Mouse (Mus musculus) hindbrain, embryonic 10.5 days (tissue): ENCODE data around the gene Def8. TPM values are rescaled to one million over a fixed set of nuclear protein-coding genes. Genes with fewer than 3 reads are reported as not detected.

Source experiments
- DNase-seq: peaks from one replicate; pipeline ENCODE4 v3.0.0-alpha.2; 2017; ENCODE audit warnings: low spot score
- H3K27ac ChIP-seq: fragments of 300-500 bp; sonication (generic); 2 replicates; pipeline ENCODE4 v1.5.1; 2016; ENCODE audit warnings: mild to moderate bottlenecking, moderate library complexity
- H3K27me3 ChIP-seq: fragments of 300-500 bp; sonication (generic); 2 replicates; pipeline ENCODE4 v1.6.1; 2016; ENCODE audit warnings: mild to moderate bottlenecking; ENCODE audit not compliant: poor library complexity, insufficient read depth, severe bottlenecking
- H3K36me3 ChIP-seq: fragments of 300-500 bp; sonication (generic); 2 replicates; pipeline ENCODE4 v1.6.1; 2016; ENCODE audit warnings: mild to moderate bottlenecking, moderate library complexity
- H3K4me1 ChIP-seq: fragments of 300-500 bp; sonication (generic); replicated peaks from 2 replicates; pipeline ENCODE4 v1.6.1; 2016; ENCODE audit warnings: mild to moderate bottlenecking
- H3K4me3 ChIP-seq: fragments of 300-500 bp; sonication (generic); 2 replicates; pipeline ENCODE4 v1.5.1; 2016; ENCODE audit warnings: mild to moderate bottlenecking, moderate library complexity
- H3K9me3 ChIP-seq: fragments of 300-500 bp; sonication (generic); 2 replicates; pipeline ENCODE4 v1.6.1; 2016; ENCODE audit warnings: mild to moderate bottlenecking, moderate library complexity
- WGBS: fragments of 180-500 bp; shearing (Covaris S2); methylation state at CpG from one replicate; pipeline ENCODE4 v1.1.7; 2016; 5-methylcytosine and 5-hydroxymethylcytosine counted together
- polyA plus RNA-seq: library from polyadenylated mRNA; unstranded; fragments of >200 nt; fragmentation: Nextera tagmentation; extraction: Ambion mirVana; gene quantifications from 2 replicates; pipeline ENCODE4 v1.2.1, GENCODE M21; 2016

Def8 gene
- polyA plus RNA-seq = 40.9 and 42.3 TPM in 2 replicates

GRCm38 (mm10) chr8:123423441-123423840 lies at the start of gene Def8:
Def8 (plus strand) TSS chr8:123423527.
- no peak within 1 kb of the TSS for H3K27ac ChIP-seq
- peak within 1 kb of the TSS; percentile 18; the same call in 1 of the 2 replicates for H3K4me3 ChIP-seq

GRCm38 (mm10) chr8:123374239-123374578 lies 49.1 kb upstream of the Def8 start:
- Histone ChIP-seq H3K27ac (peak overlapping the region; percentile 95), H3K9me3 (no peaks in the 10 kb centered on the region), H3K4me3 (peak overlapping the region; percentile 80), H3K4me1 (peaks cover 30% of the 10 kb centered on the region), H3K27me3 (0 out of 2 replicates have a peak, but pooled peaks cover 3% of the 10 kb centered on the region), H3K36me3 (peaks cover 42% of the 10 kb centered on the region)
- under 1% methylated on average over 20 of the region's 20 CpGs for WGBS
- peak; percentile 95 for DNase-seq

More at GRCm38 (mm10) chr8:123423441-123423840, at the start of gene Def8:
- Histone ChIP-seq H3K9me3 (peaks cover 22% of the 10 kb centered on the region), H3K4me1 (no peaks in the 10 kb centered on the region), H3K36me3 (peaks cover 34% of the 10 kb centered on the region), H3K27me3 (no peaks in the 10 kb centered on the region)
- no peak for DNase-seq
- WGBS = 74% methylated on average over 7 of the region's 7 CpGs

- no peak for DNase-seq
- H3K36me3 ChIP-seq = peaks cover 30% of the 10 kb centered on the region
- no peaks in the 10 kb centered on the region for H3K9me3 ChIP-seq
- H3K27ac ChIP-seq = no peak overlapping the region
- WGBS = 90% methylated on average over 10 of the region's 10 CpGs
- H3K4me3 ChIP-seq = no peak overlapping the region
- H3K27me3 ChIP-seq = 0 out of 2 replicates have a peak, but pooled peaks cover 2% of the 10 kb centered on the region
- H3K4me1 ChIP-seq = peaks cover 30% of the 10 kb centered on the region
Measured at GRCm38 (mm10) chr8:123375701-123376100, 47.6 kb upstream of the Def8 start.

- H3K27ac ChIP-seq = no peak overlapping the region
- DNase-seq = no peak
- H3K27me3 ChIP-seq = no peaks in the 10 kb centered on the region
- H3K9me3 ChIP-seq = no peaks in the 10 kb centered on the region
- WGBS = 75% methylated on average over 8 of the region's 8 CpGs
- H3K4me3 ChIP-seq = no peak overlapping the region
- peaks cover 34% of the 10 kb centered on the region for H3K36me3 ChIP-seq
- H3K4me1 ChIP-seq = peaks cover 30% of the 10 kb centered on the region
Measured at GRCm38 (mm10) chr8:123376106-123376505, 47.2 kb upstream of the Def8 start.

DNA sequence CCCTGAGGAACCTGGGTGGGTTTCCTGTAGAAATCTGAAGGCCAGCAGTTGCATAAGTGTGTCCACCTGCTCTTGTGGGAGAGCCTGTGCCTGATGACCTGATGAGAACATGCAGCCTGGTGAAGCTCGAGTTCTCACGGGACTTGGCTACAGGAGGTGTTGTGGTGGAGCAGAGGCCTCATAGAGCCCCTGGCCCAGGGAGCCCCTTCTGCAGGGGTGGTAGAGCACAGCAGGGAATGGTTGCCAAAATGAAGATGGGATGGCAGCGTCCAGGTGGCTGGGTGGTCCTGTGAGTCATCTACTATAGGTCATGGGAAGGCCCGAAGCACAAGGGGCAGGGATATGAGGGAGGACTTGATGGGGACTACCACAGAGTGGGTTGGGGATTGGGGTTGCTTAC lies 41.6 kb upstream of the Def8 start:
- WGBS = 91% methylated on average over 4 of the region's 4 CpGs
- Histone ChIP-seq H3K4me3 (no peak overlapping the region), H3K36me3 (peaks cover 76% of the 10 kb centered on the region), H3K9me3 (no peaks in the 10 kb centered on the region), H3K27ac (no peak overlapping the region), H3K4me1 (no peaks in the 10 kb centered on the region), H3K27me3 (no peaks in the 10 kb centered on the region)
- no peak for DNase-seq

GRCm38 (mm10) chr8:123382516-123382915 lies 40.8 kb upstream of the Def8 start:
- Histone ChIP-seq H3K27ac (no peak overlapping the region), H3K4me3 (no peak overlapping the region), H3K9me3 (no peaks in the 10 kb centered on the region), H3K36me3 (peaks cover 76% of the 10 kb centered on the region), H3K4me1 (no peaks in the 10 kb centered on the region), H3K27me3 (no peaks in the 10 kb centered on the region)
- 94% methylated on average over 8 of the region's 8 CpGs for WGBS
- no peak for DNase-seq

- H3K9me3 ChIP-seq = no peaks in the 10 kb centered on the region
- WGBS = 75% methylated on average over 9 of the region's 9 CpGs
- peaks cover 94% of the 10 kb centered on the region for H3K36me3 ChIP-seq
- H3K27ac ChIP-seq = no peak overlapping the region
- H3K4me3 ChIP-seq = no peak overlapping the region
- no peaks in the 10 kb centered on the region for H3K27me3 ChIP-seq
- no peaks in the 10 kb centered on the region for H3K4me1 ChIP-seq
- DNase-seq = peak; percentile 38
Measured at GRCm38 (mm10) chr8:123384883-123385540, 38.3 kb upstream of the Def8 start.

- Histone ChIP-seq H3K27ac (no peak overlapping the region), H3K4me3 (no peak overlapping the region), H3K9me3 (no peaks in the 10 kb centered on the region), H3K27me3 (no peaks in the 10 kb centered on the region), H3K36me3 (peaks cover 100% of the 10 kb centered on the region), H3K4me1 (no peaks in the 10 kb centered on the region)
- 85% methylated on average over 3 of the region's 3 CpGs for WGBS
- no peak for DNase-seq
Measured at GRCm38 (mm10) chr8:123387041-123387440, 36.3 kb upstream of the Def8 start.

GRCm38 (mm10) chr8:123387801-123388200 lies 35.5 kb upstream of the Def8 start:
- Histone ChIP-seq H3K9me3 (no peaks in the 10 kb centered on the region), H3K27ac (no peak overlapping the region), H3K4me1 (no peaks in the 10 kb centered on the region), H3K4me3 (no peak overlapping the region), H3K36me3 (peaks cover 100% of the 10 kb centered on the region), H3K27me3 (no peaks in the 10 kb centered on the region)
- WGBS = 90% methylated on average over 8 of the region's 8 CpGs
- DNase-seq = no peak

DNA sequence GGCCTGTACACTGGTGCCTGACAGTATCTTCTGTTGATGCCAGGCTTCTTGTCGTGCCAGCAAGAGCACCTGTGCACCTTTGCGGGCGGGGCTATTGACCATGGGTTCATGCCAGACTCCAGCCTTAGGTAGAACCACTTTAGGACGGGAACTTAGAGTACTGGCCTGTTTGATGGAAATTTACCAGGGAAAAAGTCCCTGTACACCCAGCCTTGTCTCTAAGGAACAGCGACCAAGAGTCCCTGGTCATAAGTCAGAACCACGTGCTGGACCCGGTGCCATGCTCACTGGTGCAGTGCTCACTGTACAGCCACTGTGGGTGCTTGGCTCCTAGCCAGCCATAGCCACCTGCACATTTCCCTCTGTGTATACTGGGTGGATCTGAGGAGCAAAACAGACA lies 34.3 kb upstream of the Def8 start:
- WGBS = 93% methylated on average over 7 of the region's 7 CpGs
- Histone ChIP-seq H3K36me3 (peaks cover 100% of the 10 kb centered on the region), H3K4me1 (no peaks in the 10 kb centered on the region)

DNA sequence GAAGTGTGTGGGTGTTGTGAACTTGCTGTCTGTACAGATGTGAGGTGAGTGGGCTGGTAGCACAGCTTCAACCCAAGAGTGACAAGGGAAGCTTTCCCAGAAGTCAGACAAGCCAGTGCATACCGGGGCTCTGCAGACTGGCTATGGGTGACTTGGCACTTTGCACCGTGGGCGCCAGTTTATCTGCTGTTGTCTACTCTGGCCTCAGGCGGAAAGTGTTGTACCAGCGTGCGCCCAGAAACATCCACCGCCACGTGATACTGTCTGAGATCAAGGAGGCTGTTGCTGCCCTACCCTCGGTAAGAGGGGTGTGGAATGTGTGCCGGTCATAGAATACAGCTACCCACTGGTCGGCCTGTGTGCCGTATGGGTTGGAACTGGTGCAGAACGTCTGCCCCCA lies 25.0 kb upstream of the Def8 start:
- Histone ChIP-seq H3K4me1 (no peaks in the 10 kb centered on the region), H3K9me3 (no peaks in the 10 kb centered on the region), H3K27ac (no peak overlapping the region), H3K27me3 (no peaks in the 10 kb centered on the region), H3K36me3 (peaks cover 100% of the 10 kb centered on the region), H3K4me3 (no peak overlapping the region)
- 95% methylated on average over 13 of the region's 13 CpGs for WGBS
- no peak for DNase-seq

More for the DNA sequence above, 34.3 kb upstream of the Def8 start:
- no peak overlapping the region for H3K27ac ChIP-seq
- DNase-seq = no peak
- H3K9me3 ChIP-seq = no peaks in the 10 kb centered on the region
- no peak overlapping the region for H3K4me3 ChIP-seq
- H3K27me3 ChIP-seq = no peaks in the 10 kb centered on the region

GRCm38 (mm10) chr8:123401936-123402335 lies 21.4 kb upstream of the Def8 start:
- WGBS = 94% methylated on average over 9 of the region's 9 CpGs
- H3K4me1 ChIP-seq = peaks cover 21% of the 10 kb centered on the region
- peaks cover 67% of the 10 kb centered on the region for H3K36me3 ChIP-seq
- no peak for DNase-seq
- no peaks in the 10 kb centered on the region for H3K9me3 ChIP-seq
- H3K4me3 ChIP-seq = no peak overlapping the region
- H3K27ac ChIP-seq = no peak overlapping the region
- H3K27me3 ChIP-seq = no peaks in the 10 kb centered on the region

GRCm38 (mm10) chr8:123402730-123403326 lies 20.5 kb upstream of the Def8 start:
- H3K4me1 ChIP-seq = peaks cover 24% of the 10 kb centered on the region
- no peak overlapping the region for H3K4me3 ChIP-seq
- H3K9me3 ChIP-seq = no peaks in the 10 kb centered on the region
- no peak overlapping the region for H3K27ac ChIP-seq
- H3K36me3 ChIP-seq = peaks cover 58% of the 10 kb centered on the region
- peaks cover 4% of the 10 kb centered on the region; the same call in 1 of the 2 replicates for H3K27me3 ChIP-seq
- no peak for DNase-seq
- WGBS = 94% methylated on average over 9 of the region's 9 CpGs
